ENCODE assay signal across 18 mouse cellular contexts in the genomic region with DNA sequence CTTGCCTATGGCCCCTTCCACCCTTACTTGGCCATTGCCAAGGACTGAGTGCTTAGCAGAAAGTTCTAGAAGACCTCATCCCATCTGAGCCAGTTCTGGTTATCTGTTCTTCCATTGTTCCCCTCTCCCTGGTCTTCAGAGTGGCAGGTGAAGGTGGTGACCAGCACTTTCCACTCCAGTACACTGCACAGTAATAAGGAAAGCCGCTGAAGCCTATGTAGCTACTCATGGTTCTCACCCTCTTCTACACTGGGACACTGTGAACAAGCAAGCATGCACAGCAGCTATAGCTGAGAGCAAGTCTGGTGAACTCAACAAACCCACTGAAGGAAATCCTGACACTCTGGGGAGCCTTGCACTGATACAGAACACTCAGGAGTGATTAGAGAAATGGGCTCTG.
"Had no signal": no experiment of that assay in that cellular context is flagged by ENCODE, and none has a peak within 500 bp of the region (broad histone marks: within the 10 kb centered on the region; RNA-seq: fewer than 3 reads in every experiment).

No protein-coding gene starts in this region.

- H3K36me3 ChIP-seq: midbrain, embryonic 10.5 days; midbrain, embryonic 13.5 days; neural tube, embryonic 13.5 days; neural tube, embryonic 15.5 days had no signal

- DNase-seq: lung, adult 18-20 months; lung, embryonic 14.5 days; lung, postnatal 10 days; lung, postnatal 4 days; retina, postnatal 1 day; right cerebral cortex, adult 18-20 months; right cerebral cortex, postnatal 25 days; right cerebral cortex, postnatal 4 days; spleen, adult 18-20 months; thymus, adult 18-20 months; thymus, postnatal 14 days; thymus, postnatal 36 days had no signal

- H3K4me1 ChIP-seq: midbrain, embryonic 10.5 days; midbrain, embryonic 13.5 days; neural tube, embryonic 15.5 days had no signal

- H3K9me3 ChIP-seq: midbrain, embryonic 10.5 days; midbrain, embryonic 13.5 days; neural tube, embryonic 13.5 days; neural tube, embryonic 15.5 days had no signal

- H3K9ac ChIP-seq: lung, embryonic 14.5 days; midbrain, embryonic 13.5 days; neural tube, embryonic 13.5 days; neural tube, embryonic 15.5 days had no signal

- ATAC-seq: midbrain, embryonic 13.5 days; midbrain, embryonic 16.5 days had no signal

- H3K27me3 ChIP-seq: midbrain, embryonic 13.5 days; neural tube, embryonic 13.5 days; neural tube, embryonic 15.5 days had no signal

- H3K27ac ChIP-seq: midbrain, embryonic 10.5 days; midbrain, embryonic 13.5 days; neural tube, embryonic 13.5 days; neural tube, embryonic 15.5 days had no signal

- H3K4me2 ChIP-seq: lung, embryonic 14.5 days; midbrain, embryonic 13.5 days; neural tube, embryonic 13.5 days; neural tube, embryonic 15.5 days had no signal

- H3K4me3 ChIP-seq: midbrain, embryonic 10.5 days; midbrain, embryonic 13.5 days; myocyte; neural tube, embryonic 13.5 days; neural tube, embryonic 15.5 days had no signal
